Mouse (Mus musculus): Measurements from ENCODE around the gene Sim2. TPM values are rescaled to one million over a fixed set of nuclear protein-coding genes. Genes with fewer than 3 reads are reported as not detected.
A peak's percentile ranks its signal among the peaks of the same experiment; 100 is the strongest.

Gene Sim2
- total RNA-seq, 2 experiments from 2014 or later, result not detected

GRCm38 (mm10) chr16:94150125-94151103, 65.7 kb downstream of the Sim2 start:
- peak; percentile 90 for ATAC-seq (replicated peaks; ENCODE audit: low FRiP score, poor library complexity, severe bottlenecking)

GRCm38 (mm10) chr16:94155041-94155653, 70.4 kb downstream of the Sim2 start:
- ATAC-seq (replicated peaks; ENCODE audit: low FRiP score, poor library complexity, severe bottlenecking), result no peak

GRCm38 (mm10) chr16:94157819-94158218, 73.1 kb downstream of the Sim2 start:
- ATAC-seq (replicated peaks; ENCODE audit: low FRiP score, poor library complexity, severe bottlenecking), result no peak

- ATAC-seq (replicated peaks; ENCODE audit: low FRiP score, poor library complexity, severe bottlenecking), result no peak
Observed at GRCm38 (mm10) chr16:94162000-94162399, 77.3 kb downstream of the Sim2 start.

- no peak for ATAC-seq (replicated peaks; ENCODE audit: low FRiP score, poor library complexity, severe bottlenecking)
Observed at GRCm38 (mm10) chr16:94163051-94163450, 78.3 kb downstream of the Sim2 start.

GRCm38 (mm10) chr16:94164236-94164635, 79.5 kb downstream of the Sim2 start:
- no peak for ATAC-seq (replicated peaks; ENCODE audit: low FRiP score, poor library complexity, severe bottlenecking)

- ATAC-seq (replicated peaks; ENCODE audit: low FRiP score, poor library complexity, severe bottlenecking), result no peak
Observed at GRCm38 (mm10) chr16:94164978-94165377, 80.2 kb downstream of the Sim2 start.

GRCm38 (mm10) chr16:94168655-94169545, 84.2 kb downstream of the Sim2 start:
- no peak for ATAC-seq (replicated peaks; ENCODE audit: low FRiP score, poor library complexity, severe bottlenecking)

- no peak for ATAC-seq (replicated peaks; ENCODE audit: low FRiP score, poor library complexity, severe bottlenecking)
Observed at GRCm38 (mm10) chr16:94170218-94170617, 85.5 kb downstream of the Sim2 start.

GRCm38 (mm10) chr16:94173361-94173760, 88.6 kb downstream of the Sim2 start:
- ATAC-seq (replicated peaks; ENCODE audit: low FRiP score, poor library complexity, severe bottlenecking), result no peak

- no peak for ATAC-seq (replicated peaks; ENCODE audit: low FRiP score, poor library complexity, severe bottlenecking)
Observed at GRCm38 (mm10) chr16:94175366-94175986, 90.7 kb downstream of the Sim2 start.

Other genes with a start within 250 kb of the Sim2 start
- 44.3 and 52.8 TPM in 2 replicates for gene Chaf1b, start 201.0 kb upstream of the Sim2 start, total RNA-seq (2015; ENCODE audit: low replicate concordance)
- gene Chaf1b, start 201.0 kb upstream of the Sim2 start, total RNA-seq (2017; ENCODE audit: low replicate concordance), result 18.5 and 52.9 TPM in 2 replicates
- gene Cldn14, start 76.1 kb upstream of the Sim2 start, total RNA-seq (2015; ENCODE audit: low replicate concordance), result not detected in 2 replicates
- gene Cldn14, start 76.1 kb upstream of the Sim2 start, total RNA-seq (2017; ENCODE audit: low replicate concordance), result not detected in 2 replicates
- 0.36 and 1.3 TPM in 2 replicates for gene Hlcs, start 228.6 kb downstream of the Sim2 start, total RNA-seq (2015; ENCODE audit: low replicate concordance)
- 0.64 and 5.1 TPM in 2 replicates for gene Hlcs, start 228.6 kb downstream of the Sim2 start, total RNA-seq (2017; ENCODE audit: low replicate concordance)
- gene Ripply3, start 243.5 kb downstream of the Sim2 start, total RNA-seq (2015; ENCODE audit: low replicate concordance), result not detected in 2 replicates
- not detected in 2 replicates for gene Ripply3, start 243.5 kb downstream of the Sim2 start, total RNA-seq (2017; ENCODE audit: low replicate concordance)